Mouse (Mus musculus) midbrain, embryonic 13.5 days (tissue): ENCODE data around the gene Bicra. TPM values are rescaled to one million over a fixed set of nuclear protein-coding genes. Genes with fewer than 3 reads are reported as not detected.
A peak's percentile ranks its signal among the peaks of the same experiment; 100 is the strongest.

Experiments
- ATAC-seq: fragments of 200-750 bp; cut with Nextera tagmentation; 2 replicates; pipeline ENCODE4 v1.8.0; 2017; ENCODE audit warnings: mild to moderate bottlenecking, moderate TSS enrichment, moderate library complexity
- H3K27ac ChIP-seq: fragments of 300-500 bp; sonication (generic); 2 replicates; pipeline ENCODE4 v1.5.1; 2015; ENCODE audit warnings: inconsistent platforms, mild to moderate bottlenecking, moderate library complexity
- H3K27me3 ChIP-seq: fragments of 300-500 bp; sonication (generic); 2 replicates; pipeline ENCODE4 v1.6.1; 2015; ENCODE audit warnings: mild to moderate bottlenecking, inconsistent platforms
- H3K36me3 ChIP-seq: fragments of 300-500 bp; sonication (generic); 2 replicates; pipeline ENCODE4 v1.6.1; 2015; ENCODE audit warnings: mild to moderate bottlenecking, inconsistent platforms
- H3K4me1 ChIP-seq: fragments of 300-500 bp; sonication (generic); replicated peaks from 2 replicates; pipeline ENCODE4 v1.6.1; 2015; ENCODE audit warnings: inconsistent platforms
- H3K4me2 ChIP-seq: fragments of 300-500 bp; sonication (generic); replicated peaks from 2 replicates; pipeline ENCODE4 v1.6.1; 2015; ENCODE audit warnings: moderate library complexity, mild to moderate bottlenecking, inconsistent platforms
- H3K4me3 ChIP-seq: fragments of 300-500 bp; sonication (generic); replicated peaks from 2 replicates; pipeline ENCODE4 v1.5.1; 2015; ENCODE audit warnings: mild to moderate bottlenecking, inconsistent platforms
- H3K9ac ChIP-seq: fragments of 300-500 bp; sonication (generic); replicated peaks from 2 replicates; pipeline ENCODE4 v1.6.1; 2015; ENCODE audit warnings: mild to moderate bottlenecking, inconsistent platforms
- H3K9me3 ChIP-seq: fragments of 300-500 bp; sonication (generic); 2 replicates; pipeline ENCODE4 v1.6.1; 2016; ENCODE audit warnings: mild to moderate bottlenecking, inconsistent platforms
- WGBS: fragments of 180-500 bp; shearing (Covaris S2); methylation state at CpG from one replicate; pipeline ENCODE4 v1.1.7; 2015; 5-methylcytosine and 5-hydroxymethylcytosine counted together
- polyA plus RNA-seq: library from polyadenylated mRNA; unstranded; fragments of >200 nt; fragmentation: Nextera tagmentation; extraction: Ambion mirVana; gene quantifications from 2 replicates; pipeline ENCODE4 v1.2.1, GENCODE M21; 2015

The Bicra gene
- polyA plus RNA-seq, 1 experiment from 2014 or later, result 10.2 TPM

DNA sequence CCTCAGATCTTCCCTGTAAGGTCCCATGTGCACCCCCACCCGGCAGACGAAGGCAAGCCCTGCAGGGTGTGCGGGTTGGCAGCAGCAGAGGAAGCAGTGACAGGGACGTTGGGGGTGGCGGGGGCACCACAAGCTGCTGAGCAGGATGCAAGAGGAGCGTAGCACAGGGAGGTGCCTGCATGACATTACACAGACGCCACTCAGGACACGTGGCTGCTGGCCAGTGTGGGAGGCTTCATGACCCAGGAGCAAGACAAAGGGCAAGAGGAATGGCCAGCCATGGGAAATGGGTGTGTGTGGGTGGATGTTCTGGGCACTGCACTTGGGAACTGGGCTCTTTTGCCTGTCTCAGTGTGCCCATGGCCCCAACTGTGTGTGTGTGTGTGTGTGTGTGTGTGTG lies 67.5 kb downstream of the Bicra start:
- ATAC-seq, result no peak
- Histone ChIP-seq H3K9me3 (no peaks in the 10 kb centered on the region), H3K4me1 (no peaks in the 10 kb centered on the region), H3K27ac (no peak overlapping the region), H3K36me3 (peaks cover 55% of the 10 kb centered on the region), H3K9ac (no peak overlapping the region), H3K27me3 (no peaks in the 10 kb centered on the region), H3K4me3 (no peak overlapping the region), H3K4me2 (no peak overlapping the region)
- 91% methylated on average over 8 of the region's 8 CpGs for WGBS

DNA sequence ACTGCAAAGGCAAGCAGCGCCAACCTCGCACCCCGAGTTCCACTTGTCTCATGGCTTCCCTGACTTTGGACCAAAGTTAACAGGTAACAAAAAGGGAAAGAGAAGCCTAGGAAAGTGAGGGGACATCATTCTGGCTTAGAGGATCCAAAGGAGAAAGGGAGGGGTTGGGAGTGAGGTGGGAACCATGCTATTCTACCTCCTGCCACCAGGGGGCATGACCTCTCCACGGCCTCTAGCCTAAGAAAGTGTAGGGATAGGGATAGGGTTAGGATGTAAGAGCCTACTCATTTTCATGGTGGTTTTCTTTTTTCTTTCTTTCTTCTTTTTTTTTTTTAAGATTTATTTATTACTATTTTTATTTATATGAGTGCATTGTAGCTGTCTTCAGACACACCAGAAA lies 71.8 kb downstream of the Bicra start:
- 82% methylated on average over 4 of the region's 4 CpGs for WGBS
- Histone ChIP-seq H3K27ac (no peak overlapping the region), H3K4me3 (no peak overlapping the region), H3K27me3 (no peaks in the 10 kb centered on the region), H3K9ac (no peak overlapping the region), H3K4me2 (no peak overlapping the region), H3K4me1 (no peaks in the 10 kb centered on the region), H3K9me3 (no peaks in the 10 kb centered on the region), H3K36me3 (peaks cover 87% of the 10 kb centered on the region)
- no peak for ATAC-seq

DNA sequence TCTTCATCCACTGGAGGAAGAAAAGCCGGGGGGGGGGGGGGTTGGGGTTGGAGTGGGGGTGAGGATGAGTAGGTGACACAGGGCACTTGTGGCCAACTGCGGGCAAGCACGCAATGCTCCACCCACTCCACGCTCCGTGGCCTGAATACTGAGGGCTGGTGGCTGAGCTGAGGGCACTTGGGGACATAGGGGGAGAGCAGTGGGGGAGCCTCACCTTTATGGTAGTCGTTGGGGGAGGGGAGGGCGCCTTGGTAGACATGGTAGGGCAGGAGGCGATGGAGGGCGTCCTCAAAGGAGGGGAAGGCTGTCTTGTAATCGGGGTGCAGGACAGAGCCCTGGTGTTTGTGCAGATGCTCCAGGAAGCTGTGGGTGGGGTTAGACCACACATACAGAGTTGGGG lies 72.3 kb downstream of the Bicra start:
- no peaks in the 10 kb centered on the region for H3K4me1 ChIP-seq
- H3K27ac ChIP-seq, result no peak overlapping the region
- no peak overlapping the region for H3K9ac ChIP-seq
- no peaks in the 10 kb centered on the region for H3K27me3 ChIP-seq
- H3K4me2 ChIP-seq, result no peak overlapping the region
- 86% methylated on average over 8 of the region's 10 CpGs for WGBS
- H3K36me3 ChIP-seq, result peaks cover 87% of the 10 kb centered on the region
- ATAC-seq, result peak; percentile 24
- no peak overlapping the region for H3K4me3 ChIP-seq
- H3K9me3 ChIP-seq, result no peaks in the 10 kb centered on the region

DNA sequence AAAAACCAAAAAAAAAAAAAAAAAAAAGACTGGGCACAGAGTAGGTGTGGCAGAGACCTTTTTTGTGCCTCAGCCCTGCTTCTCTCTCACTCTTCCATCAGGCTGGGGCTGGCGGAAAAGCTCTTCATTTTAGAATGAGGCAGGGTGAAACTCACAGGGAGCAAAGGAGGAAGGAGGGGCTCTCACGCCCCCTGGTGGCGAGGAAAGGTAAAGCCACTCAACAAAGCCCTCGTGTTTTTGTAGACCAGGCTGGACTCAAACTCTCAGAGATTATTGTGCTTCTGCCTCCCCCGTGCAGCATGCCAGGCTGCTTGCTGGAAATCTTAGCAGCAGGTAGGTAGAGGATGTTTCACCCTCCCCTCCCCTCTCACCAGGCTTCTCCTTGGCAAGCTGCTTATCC lies 73.0 kb downstream of the Bicra start:
- Histone ChIP-seq H3K4me2 (no peak overlapping the region), H3K9ac (no peak overlapping the region), H3K9me3 (no peaks in the 10 kb centered on the region), H3K4me3 (no peak overlapping the region), H3K4me1 (no peaks in the 10 kb centered on the region), H3K27ac (no peak overlapping the region), H3K36me3 (peaks cover 89% of the 10 kb centered on the region), H3K27me3 (no peaks in the 10 kb centered on the region)
- 59% methylated on average over 5 of the region's 5 CpGs for WGBS
- ATAC-seq, result no peak

DNA sequence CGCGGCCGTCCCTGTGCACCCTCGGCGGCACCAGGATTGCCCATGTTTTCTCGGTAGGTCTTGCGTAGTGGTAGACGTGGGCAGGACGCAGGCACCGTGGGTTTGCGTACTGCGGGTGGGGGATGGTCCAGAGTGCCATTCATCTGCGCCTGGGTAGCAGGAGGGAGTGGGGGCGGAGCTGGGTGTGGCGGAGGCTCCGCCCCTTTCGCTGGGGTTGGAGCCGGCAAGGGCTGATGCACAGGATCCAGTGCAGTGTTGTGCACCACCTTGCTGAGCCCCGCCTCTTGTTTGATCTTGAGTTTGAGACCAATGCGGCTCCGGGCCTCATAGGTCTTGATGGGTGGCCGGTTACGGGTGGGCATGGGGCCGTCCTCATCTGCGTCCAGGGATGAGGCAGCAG lies 75.5 kb downstream of the Bicra start:
- H3K27me3 ChIP-seq, result no peaks in the 10 kb centered on the region
- no peak overlapping the region for H3K4me2 ChIP-seq
- peaks cover 70% of the 10 kb centered on the region for H3K36me3 ChIP-seq
- no peaks in the 10 kb centered on the region for H3K9me3 ChIP-seq
- no peak overlapping the region for H3K9ac ChIP-seq
- 0 out of 2 replicates have a peak, but pooled peaks cover 3% of the 10 kb centered on the region for H3K4me1 ChIP-seq
- H3K27ac ChIP-seq, result no peak overlapping the region
- 64% methylated on average over 25 of the region's 25 CpGs for WGBS
- peak; percentile 27; the same call in 1 of the 2 replicates for ATAC-seq
- no peak overlapping the region for H3K4me3 ChIP-seq

GRCm38 (mm10) chr7:15969674-15970073 lies 78.0 kb downstream of the Bicra start:
- no peak overlapping the region for H3K27ac ChIP-seq
- H3K36me3 ChIP-seq, result peaks cover 47% of the 10 kb centered on the region
- no peak overlapping the region for H3K4me2 ChIP-seq
- no peaks in the 10 kb centered on the region for H3K27me3 ChIP-seq
- no peaks in the 10 kb centered on the region for H3K9me3 ChIP-seq
- WGBS, result 86% methylated on average over 3 of the region's 3 CpGs
- 0 out of 2 replicates have a peak, but pooled peaks cover 4% of the 10 kb centered on the region for H3K4me1 ChIP-seq
- H3K4me3 ChIP-seq, result no peak overlapping the region
- H3K9ac ChIP-seq, result no peak overlapping the region
- no peak for ATAC-seq

GRCm38 (mm10) chr7:15968322-15968721 lies 79.4 kb downstream of the Bicra start:
- Histone ChIP-seq H3K4me1 (0 out of 2 replicates have a peak, but pooled peaks cover 4% of the 10 kb centered on the region), H3K27ac (no peak overlapping the region), H3K9ac (no peak overlapping the region), H3K4me3 (no peak overlapping the region), H3K36me3 (peaks cover 36% of the 10 kb centered on the region), H3K27me3 (no peaks in the 10 kb centered on the region), H3K4me2 (no peak overlapping the region), H3K9me3 (no peaks in the 10 kb centered on the region)
- no peak for ATAC-seq
- WGBS, result 88% methylated on average over 8 of the region's 8 CpGs

DNA sequence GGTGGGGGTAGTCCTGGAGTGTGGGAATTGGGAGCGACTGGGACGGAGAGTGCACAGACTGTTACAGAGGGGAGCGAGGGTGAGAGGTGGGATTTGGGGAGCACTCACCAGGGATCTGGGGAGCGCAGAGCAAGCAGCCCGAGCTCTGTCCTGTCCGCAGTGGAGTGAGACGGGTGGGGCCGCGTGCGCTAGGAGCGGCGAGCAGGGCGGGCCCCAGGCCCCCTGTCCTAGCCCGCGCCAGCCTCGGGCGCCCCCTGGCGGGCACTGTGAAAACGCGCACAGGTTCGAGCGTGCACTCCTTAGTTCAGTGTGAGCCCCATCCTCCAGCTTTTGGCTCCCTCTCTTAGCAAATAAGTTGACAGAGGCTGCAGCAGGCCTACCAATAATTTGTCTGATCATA lies 80.4 kb downstream of the Bicra start, which contains the start of gene Ehd2:
Gene Ehd2 (minus strand): TSS at position 256 of the 400 bp plus-strand sequence.
- peak; percentile 79 for ATAC-seq
- Histone ChIP-seq H3K36me3 (peaks cover 26% of the 10 kb centered on the region), H3K4me1 (peaks cover 10% of the 10 kb centered on the region), H3K27me3 (no peaks in the 10 kb centered on the region), H3K4me2 (peak within 1 kb of the TSS; percentile 48), H3K4me3 (peak within 1 kb of the TSS; percentile 31), H3K9ac (no peak within 1 kb of the TSS), H3K9me3 (no peaks in the 10 kb centered on the region), H3K27ac (no peak within 1 kb of the TSS)
- 1% methylated on average over 21 of the region's 22 CpGs for WGBS

DNA sequence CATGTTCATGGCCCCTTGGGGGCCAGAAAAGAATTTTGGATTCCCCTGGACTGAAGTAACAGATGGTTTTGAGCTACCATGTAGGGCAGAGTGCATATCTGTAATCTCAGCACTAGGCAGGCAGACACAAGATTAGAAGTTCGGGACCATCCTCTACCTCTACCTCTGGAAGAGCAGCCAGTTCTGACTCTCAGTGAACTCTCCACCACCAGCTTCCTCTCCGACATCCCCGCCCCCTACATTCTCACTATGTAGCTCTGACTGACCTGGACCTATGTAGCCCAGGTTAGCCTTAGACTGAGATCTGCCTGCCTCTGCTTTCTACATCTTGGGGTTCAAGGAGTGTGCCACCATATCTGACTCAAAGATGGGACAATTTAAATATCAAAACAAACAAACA lies 81.2 kb downstream of the Bicra start:
- Histone ChIP-seq H3K36me3 (peaks cover 17% of the 10 kb centered on the region), H3K27ac (no peak overlapping the region), H3K4me3 (no peak overlapping the region), H3K9ac (no peak overlapping the region), H3K9me3 (no peaks in the 10 kb centered on the region), H3K27me3 (no peaks in the 10 kb centered on the region), H3K4me1 (peaks cover 13% of the 10 kb centered on the region), H3K4me2 (no peak overlapping the region)
- WGBS, result 69% methylated on average over 3 of the region's 3 CpGs
- ATAC-seq, result no peak

GRCm38 (mm10) chr7:15963798-15964652 lies 83.7 kb downstream of the Bicra start:
- WGBS, result 87% methylated on average over 32 of the region's 32 CpGs
- Histone ChIP-seq H3K4me3 (no peak overlapping the region), H3K9ac (no peak overlapping the region), H3K4me2 (no peak overlapping the region), H3K27ac (no peak overlapping the region), H3K27me3 (no peaks in the 10 kb centered on the region), H3K9me3 (no peaks in the 10 kb centered on the region), H3K36me3 (no peaks in the 10 kb centered on the region), H3K4me1 (peaks cover 13% of the 10 kb centered on the region)
- ATAC-seq, result no peak

- no peak overlapping the region for H3K4me3 ChIP-seq
- ATAC-seq, result peak; percentile 40; the same call in 1 of the 2 replicates
- H3K9ac ChIP-seq, result peak overlapping the region; percentile 19; the same call in 1 of the 2 replicates
- H3K27ac ChIP-seq, result peak overlapping the region; percentile 30; the same call in 1 of the 2 replicates
- no peaks in the 10 kb centered on the region for H3K36me3 ChIP-seq
- H3K9me3 ChIP-seq, result no peaks in the 10 kb centered on the region
- no peaks in the 10 kb centered on the region for H3K27me3 ChIP-seq
- H3K4me2 ChIP-seq, result no peak overlapping the region
- 34% methylated on average over 12 of the region's 12 CpGs for WGBS
- peaks cover 13% of the 10 kb centered on the region for H3K4me1 ChIP-seq
Observed at GRCm38 (mm10) chr7:15962311-15963288, 85.1 kb downstream of the Bicra start.

- Histone ChIP-seq H3K4me2 (no peak overlapping the region), H3K4me1 (peaks cover 10% of the 10 kb centered on the region), H3K9ac (no peak overlapping the region; the same call in 1 of the 2 replicates), H3K9me3 (no peaks in the 10 kb centered on the region), H3K27me3 (no peaks in the 10 kb centered on the region), H3K36me3 (no peaks in the 10 kb centered on the region), H3K27ac (no peak overlapping the region), H3K4me3 (no peak overlapping the region)
- ATAC-seq, result peak; percentile 12; the same call in 1 of the 2 replicates
- 85% methylated on average over 7 of the region's 7 CpGs for WGBS
Observed at GRCm38 (mm10) chr7:15961798-15962197, 85.9 kb downstream of the Bicra start.
